Mouse (Mus musculus): ENCODE data around the gene Fam83e.

The Fam83e gene

GRCm38 (mm10) chr7:45701607-45702006, 19.4 kb upstream of the Fam83e start:
- DNase-seq (ENCODE audit: low spot score), result no peak

GRCm38 (mm10) chr7:45702316-45702715, 18.7 kb upstream of the Fam83e start:
- no peak for DNase-seq (ENCODE audit: low spot score)

GRCm38 (mm10) chr7:45702809-45703520, 18.0 kb upstream of the Fam83e start:
- DNase-seq (ENCODE audit: low spot score), result no peak

- DNase-seq (ENCODE audit: low spot score), result no peak
These were observed 17.4 kb upstream of the Fam83e start for GRCm38 (mm10) chr7:45703521-45704033.

DNA sequence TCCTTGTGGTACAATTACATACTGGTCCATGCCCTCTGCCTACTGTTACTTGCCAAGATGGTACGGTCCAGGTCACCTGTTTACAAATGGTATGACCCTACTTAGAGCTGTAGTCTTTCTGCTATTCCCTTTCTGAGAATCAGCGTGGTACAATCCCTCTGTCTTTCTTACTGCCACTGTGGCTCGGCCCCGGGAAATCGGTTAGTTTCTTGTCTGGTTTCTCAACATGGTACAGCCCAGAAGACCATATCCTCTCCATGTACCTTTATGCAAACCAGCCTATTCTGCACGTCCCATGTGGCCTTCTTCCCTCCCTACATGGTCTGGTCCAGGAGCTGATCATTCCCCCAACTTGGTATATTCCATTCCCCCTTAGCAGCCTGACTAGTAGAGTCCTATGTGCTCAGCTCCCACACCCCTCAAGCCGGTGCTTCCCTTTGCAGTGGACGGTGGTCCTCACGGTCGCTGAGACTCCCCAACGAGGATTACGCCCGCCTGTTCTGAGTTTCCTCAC, 16.9 kb upstream of the Fam83e start:
- DNase-seq (ENCODE audit: low spot score), result peak; percentile 88

DNA sequence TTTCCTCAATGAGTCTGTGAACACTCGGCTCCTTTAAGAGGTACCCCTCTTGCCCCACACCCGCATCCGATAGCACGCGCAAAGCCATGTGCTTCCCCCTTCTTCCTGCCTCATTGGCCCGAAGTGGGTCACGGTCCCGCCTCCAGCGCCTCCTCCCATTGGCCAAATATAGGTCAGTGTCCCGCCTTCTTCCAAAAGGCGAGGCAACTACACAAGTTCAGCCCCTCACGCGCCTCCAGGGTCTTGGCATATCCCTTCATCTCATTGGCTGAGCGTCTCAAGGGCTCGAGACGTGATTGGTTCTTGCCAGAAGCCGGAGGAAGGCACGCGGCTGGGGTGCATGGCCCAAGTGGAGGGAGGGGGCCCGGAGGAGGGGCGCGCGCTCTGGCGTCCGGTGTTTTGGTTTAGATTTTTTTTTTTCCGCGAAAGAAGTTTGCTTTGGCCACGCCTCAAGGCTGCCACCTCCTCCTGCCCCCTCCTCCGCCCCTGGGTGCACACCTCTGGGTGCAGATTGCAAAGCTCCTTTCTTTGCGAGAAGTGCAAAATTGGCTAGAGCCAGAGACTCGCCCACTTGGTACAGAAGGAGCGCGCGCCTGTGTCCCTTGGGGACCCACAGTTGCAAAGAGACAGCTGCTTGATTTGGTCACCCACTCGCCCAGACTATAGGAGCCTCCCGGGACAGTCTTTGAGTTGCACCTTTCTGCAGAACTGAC, 16.1 kb upstream of the Fam83e start, which contains the start of gene Dbp:
Dbp (plus strand) TSS at position 359 of the 713 bp plus-strand sequence.
- DNase-seq (ENCODE audit: low spot score), result peak; percentile 100

GRCm38 (mm10) chr7:45705443-45705864, 15.6 kb upstream of the Fam83e start:
- DNase-seq (ENCODE audit: low spot score), result no peak

GRCm38 (mm10) chr7:45705873-45706281, 15.1 kb upstream of the Fam83e start:
- peak; percentile 80 for DNase-seq (ENCODE audit: low spot score)

- DNase-seq (ENCODE audit: low spot score), result peak; percentile 86
These were observed 14.2 kb upstream of the Fam83e start for GRCm38 (mm10) chr7:45706721-45707241.

DNA sequence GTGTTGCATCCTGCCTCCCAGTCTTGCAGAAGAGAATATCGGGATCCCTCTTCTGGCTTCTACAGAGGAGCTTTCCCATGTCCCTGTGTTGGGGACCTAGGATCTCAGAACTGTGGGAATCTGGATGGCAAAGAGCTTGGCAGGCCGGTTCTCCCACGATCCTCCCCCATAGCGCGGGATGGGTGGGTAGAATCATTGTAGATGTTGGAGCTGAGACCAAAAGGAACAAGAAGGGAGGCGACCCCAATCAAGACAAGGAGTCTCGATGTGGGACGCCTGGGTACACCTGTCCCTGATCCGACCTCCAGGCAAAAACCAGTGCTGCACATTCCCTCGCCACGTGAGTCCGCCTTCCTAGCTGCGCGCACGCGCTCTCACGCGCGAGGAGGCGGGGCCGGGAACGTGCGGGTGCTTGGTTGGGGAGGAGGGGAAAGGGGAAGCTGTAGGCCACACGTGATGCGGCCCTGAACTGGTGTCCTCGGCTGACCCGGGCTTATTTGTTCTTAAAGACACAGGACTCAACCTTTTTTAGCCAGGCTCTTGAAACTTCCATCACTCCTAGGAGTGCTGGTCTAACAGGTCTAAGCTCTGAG, 13.5 kb upstream of the Fam83e start:
- DNase-seq (ENCODE audit: low spot score), result peak; percentile 92

DNA sequence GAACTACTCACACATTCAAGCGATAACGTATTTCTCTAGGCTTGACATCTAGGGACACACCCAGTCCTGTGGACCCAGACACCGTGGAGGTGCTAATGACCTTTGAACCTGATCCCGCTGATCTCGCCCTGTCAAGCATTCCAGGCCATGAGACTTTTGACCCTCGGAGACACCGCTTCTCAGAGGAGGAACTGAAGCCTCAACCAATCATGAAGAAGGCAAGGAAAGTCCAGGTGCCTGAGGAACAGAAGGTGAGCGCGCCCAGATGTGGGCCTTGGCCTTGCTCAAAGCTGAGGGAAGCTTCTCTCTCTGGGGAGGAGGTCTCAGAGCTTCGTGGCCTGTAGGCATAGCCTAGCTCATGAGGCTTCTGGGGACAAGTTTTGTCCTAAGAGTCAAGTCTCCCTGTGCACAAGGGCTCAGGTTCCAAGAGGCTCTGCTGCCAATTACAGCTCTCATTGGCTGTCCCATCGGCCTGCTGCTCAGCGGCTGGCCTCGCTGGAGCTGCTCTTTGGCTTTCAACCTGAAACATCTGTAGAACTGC, 12.7 kb upstream of the Fam83e start:
- DNase-seq (ENCODE audit: low spot score), result no peak

- peak; percentile 76 for DNase-seq (ENCODE audit: low spot score)
These were observed 12.0 kb upstream of the Fam83e start for GRCm38 (mm10) chr7:45709036-45709435.

GRCm38 (mm10) chr7:45709677-45710355, 11.2 kb upstream of the Fam83e start:
- DNase-seq (ENCODE audit: low spot score), result no peak

GRCm38 (mm10) chr7:45710477-45711191, 10.4 kb upstream of the Fam83e start:
- DNase-seq (ENCODE audit: low spot score), result no peak

- DNase-seq (ENCODE audit: low spot score), result no peak
These were observed 9.5 kb upstream of the Fam83e start for GRCm38 (mm10) chr7:45711316-45712021.

- DNase-seq (ENCODE audit: low spot score), result no peak
These were observed 8.8 kb upstream of the Fam83e start for GRCm38 (mm10) chr7:45712022-45712757.

GRCm38 (mm10) chr7:45713396-45713795, 7.6 kb upstream of the Fam83e start:
- no peak for DNase-seq (ENCODE audit: low spot score)

- DNase-seq (ENCODE audit: low spot score), result no peak
These were observed 7.0 kb upstream of the Fam83e start for GRCm38 (mm10) chr7:45713881-45714520.

DNA sequence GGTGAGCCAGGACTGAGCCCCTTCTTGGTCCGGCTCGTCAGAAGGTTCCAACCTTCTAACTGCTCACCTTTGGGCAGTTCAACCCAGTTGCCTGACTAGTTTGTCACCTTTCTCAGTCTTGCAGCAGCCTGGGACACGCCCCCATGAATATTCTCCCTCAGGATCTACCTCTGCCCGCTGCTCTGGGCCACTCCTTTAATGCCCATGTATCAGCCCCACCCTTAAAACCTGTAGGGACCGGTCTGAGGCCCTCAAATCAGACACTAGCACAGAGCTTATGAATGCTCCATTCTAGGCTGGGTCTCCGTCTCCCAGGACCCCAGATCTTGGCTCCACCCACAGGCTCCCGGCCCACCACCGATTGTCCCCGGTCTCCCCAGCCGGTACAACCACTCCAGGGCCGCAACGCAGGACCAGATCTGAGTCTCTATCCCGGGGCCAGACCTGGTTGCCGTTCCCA, 6.4 kb upstream of the Fam83e start:
- no peak for DNase-seq (ENCODE audit: low spot score)
